ENCODE assay signal across 9 mouse cellular contexts in the genomic region with DNA sequence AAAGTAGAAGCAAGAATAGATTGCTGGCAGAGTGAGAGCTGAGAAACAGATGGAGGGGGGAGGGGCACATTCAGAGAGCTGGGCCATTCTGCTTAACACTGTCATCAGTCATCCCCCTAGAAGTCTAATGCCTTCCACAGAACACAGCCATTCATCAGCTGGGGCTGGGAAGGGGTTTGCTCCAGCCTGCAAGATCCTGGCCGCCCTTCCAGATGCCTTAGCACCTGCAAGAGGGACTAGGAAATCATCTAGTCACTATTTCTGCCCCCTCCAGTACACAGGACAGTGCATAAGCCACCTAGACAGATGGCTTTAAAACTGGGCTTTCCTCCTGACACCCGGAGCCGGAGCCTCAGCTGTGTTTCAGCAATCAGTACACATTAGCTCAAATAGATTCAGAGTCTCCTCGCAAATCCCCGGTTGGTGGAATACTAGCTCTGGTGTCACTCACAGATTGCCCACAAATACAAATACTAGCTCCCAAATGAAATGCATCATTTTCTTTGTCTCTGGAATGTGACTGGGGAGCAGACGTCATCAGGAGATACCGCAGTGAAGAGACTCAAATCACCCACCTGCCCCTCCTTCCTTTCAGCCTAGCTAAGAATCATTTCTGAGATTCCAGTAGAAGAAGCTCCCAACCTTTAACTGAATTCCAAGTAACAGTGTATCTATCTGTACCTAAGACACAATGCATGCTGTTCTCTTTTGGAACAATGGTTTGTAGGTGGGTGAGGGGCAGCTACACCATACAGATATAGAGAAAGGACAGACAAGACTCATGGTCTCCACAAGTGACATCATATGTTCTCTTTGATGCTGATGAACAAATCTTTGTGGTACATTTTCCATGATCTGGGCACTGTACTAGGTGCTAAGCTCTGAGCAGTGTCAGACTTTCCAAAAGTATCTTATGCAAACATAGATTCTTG. TPM values are rescaled to one million over a fixed set of nuclear protein-coding genes. Genes with fewer than 3 reads are reported as not detected.
DNase-seq lines count a peak whose midpoint lies in the region; ATAC-seq lines count a peak whose summit lies in the region.
"Had no signal": no experiment of that assay in that cellular context is flagged by ENCODE, and none has a peak within 500 bp of the region (broad histone marks: within the 10 kb centered on the region; RNA-seq: fewer than 3 reads in every experiment).

No protein-coding gene starts in this region.

- no peaks in the 10 kb centered on the region for H3K36me3 ChIP-seq in hindbrain, embryonic 16.5 days (ENCODE audit: control insufficient read depth, insufficient read depth, low read length)
- no peaks in the 10 kb centered on the region for H3K36me3 ChIP-seq in midbrain, embryonic 10.5 days
- no peaks in the 10 kb centered on the region for H3K36me3 ChIP-seq in intestine, embryonic 15.5 days

- peak overlapping the region; percentile 53 for H3K27ac ChIP-seq in hindbrain, embryonic 16.5 days (ENCODE audit: low read depth, low read length)
- H3K27ac ChIP-seq in midbrain, embryonic 10.5 days (replicated peaks), result peak overlapping the region; percentile 46; the same call in 1 of the 2 replicates
- H3K27ac ChIP-seq in intestine, embryonic 15.5 days, result no peak overlapping the region

- H3K9me3 ChIP-seq in hindbrain, embryonic 16.5 days (ENCODE audit: control insufficient read depth, low read length), result no peaks in the 10 kb centered on the region
- no peaks in the 10 kb centered on the region for H3K9me3 ChIP-seq in midbrain, embryonic 10.5 days (replicated peaks)
- no peaks in the 10 kb centered on the region for H3K9me3 ChIP-seq in intestine, embryonic 15.5 days

- no peak overlapping the region for H3K4me2 ChIP-seq in hindbrain, embryonic 16.5 days (ENCODE audit: low read length)
- no peak overlapping the region for H3K4me2 ChIP-seq in intestine, embryonic 15.5 days (replicated peaks)

- peak overlapping the region; percentile 9; the same call in 1 of the 2 replicates for H3K9ac ChIP-seq in hindbrain, embryonic 16.5 days (ENCODE audit: low read depth, low read length)
- H3K9ac ChIP-seq in intestine, embryonic 15.5 days, result no peak overlapping the region

- ATAC-seq in hindbrain, embryonic 16.5 days, result peak; percentile 90
- no peak for ATAC-seq in intestine, embryonic 15.5 days

- H3K4me3 ChIP-seq in hindbrain, embryonic 16.5 days (ENCODE audit: low read length), result no peak overlapping the region
- H3K4me3 ChIP-seq in midbrain, embryonic 10.5 days, result no peak overlapping the region
- no peak overlapping the region for H3K4me3 ChIP-seq in intestine, embryonic 15.5 days (replicated peaks)

- no peaks in the 10 kb centered on the region for H3K27me3 ChIP-seq in hindbrain, embryonic 16.5 days (replicated peaks; ENCODE audit: control insufficient read depth, insufficient read depth, low read length)
- H3K27me3 ChIP-seq in midbrain, embryonic 10.5 days (ENCODE audit: low read depth, poor library complexity, severe bottlenecking), result no peaks in the 10 kb centered on the region; the same call in 1 of the 2 replicates
- no peaks in the 10 kb centered on the region for H3K27me3 ChIP-seq in intestine, embryonic 15.5 days (replicated peaks)

- 35% methylated on average over 7 of the region's 7 CpGs for WGBS in hindbrain, embryonic 16.5 days
- WGBS in midbrain, embryonic 10.5 days, result 79% methylated on average over 7 of the region's 7 CpGs
- 42% methylated on average over 7 of the region's 7 CpGs for WGBS in intestine, embryonic 15.5 days

- DNase-seq in brain, adult 2 months (ENCODE audit: low read depth, low spot score), result peak; percentile 79
- peak; percentile 73 for DNase-seq in embryo, embryonic 10.5 days (ENCODE audit: low spot score)
- no peak for DNase-seq in midbrain, embryonic 10.5 days (ENCODE audit: low spot score)
- DNase-seq in T-cell, adult 2 months (ENCODE audit: low spot score), result no peak
- no peak for DNase-seq in c-Kit-positive CD71-positive TER-119-positive erythroid progenitor cells, embryonic 14.5 days (ENCODE audit: low spot score)
- DNase-seq in heart, adult 18-20 months, result no peak
- DNase-seq: liver had no signal

- peaks cover 19% of the 10 kb centered on the region for H3K4me1 ChIP-seq in hindbrain, embryonic 16.5 days (ENCODE audit: control insufficient read depth, insufficient read depth, low read depth, low read length)
- H3K4me1 ChIP-seq in midbrain, embryonic 10.5 days, result peaks cover 29% of the 10 kb centered on the region
- H3K4me1 ChIP-seq in intestine, embryonic 15.5 days (replicated peaks), result 0 out of 2 replicates have a peak, but pooled peaks cover 3% of the 10 kb centered on the region

RNA-seq across cellular contexts. Expression of gene Tbcel, which starts 22.9 kb away (rescaled TPM):
- 4.3 and 4.4 TPM in 2 replicates for polyA plus RNA-seq in hindbrain, embryonic 16.5 days (2015; fragmentation: Nextera tagmentation; extraction: Ambion mirVana)
- polyA plus RNA-seq in midbrain, embryonic 10.5 days (2016; fragmentation: Nextera tagmentation; extraction: Ambion mirVana), result 3.4 and 3.7 TPM in 2 replicates
- total RNA-seq in heart, adult 18-20 months (2021), result 10 to 100 TPM; 19.0 to 22.7 TPM
- polyA plus RNA-seq in intestine, embryonic 15.5 days (2015; fragmentation: Nextera tagmentation; extraction: Ambion mirVana), result 4.5 and 4.7 TPM in 2 replicates

Comparison
In these comparisons a context has a peak if more than half of its experiments do, and no peak if none do; other contexts are left out.
1. DNase-seq: peak in brain, adult 2 months (single experiment) and embryo, embryonic 10.5 days (single experiment); none in midbrain, embryonic 10.5 days (single experiment), T-cell, adult 2 months (single experiment), c-Kit-positive CD71-positive TER-119-positive erythroid progenitor cells, embryonic 14.5 days (single experiment) and heart, adult 18-20 months (0 of 2).